Mouse (Mus musculus) thymus, postnatal 14 days (tissue): ENCODE results near the gene Dennd1b.

Experiments
- DNase-seq: peaks from one replicate; pipeline ENCODE4 v3.0.0; 2021

Gene Dennd1b

DNA sequence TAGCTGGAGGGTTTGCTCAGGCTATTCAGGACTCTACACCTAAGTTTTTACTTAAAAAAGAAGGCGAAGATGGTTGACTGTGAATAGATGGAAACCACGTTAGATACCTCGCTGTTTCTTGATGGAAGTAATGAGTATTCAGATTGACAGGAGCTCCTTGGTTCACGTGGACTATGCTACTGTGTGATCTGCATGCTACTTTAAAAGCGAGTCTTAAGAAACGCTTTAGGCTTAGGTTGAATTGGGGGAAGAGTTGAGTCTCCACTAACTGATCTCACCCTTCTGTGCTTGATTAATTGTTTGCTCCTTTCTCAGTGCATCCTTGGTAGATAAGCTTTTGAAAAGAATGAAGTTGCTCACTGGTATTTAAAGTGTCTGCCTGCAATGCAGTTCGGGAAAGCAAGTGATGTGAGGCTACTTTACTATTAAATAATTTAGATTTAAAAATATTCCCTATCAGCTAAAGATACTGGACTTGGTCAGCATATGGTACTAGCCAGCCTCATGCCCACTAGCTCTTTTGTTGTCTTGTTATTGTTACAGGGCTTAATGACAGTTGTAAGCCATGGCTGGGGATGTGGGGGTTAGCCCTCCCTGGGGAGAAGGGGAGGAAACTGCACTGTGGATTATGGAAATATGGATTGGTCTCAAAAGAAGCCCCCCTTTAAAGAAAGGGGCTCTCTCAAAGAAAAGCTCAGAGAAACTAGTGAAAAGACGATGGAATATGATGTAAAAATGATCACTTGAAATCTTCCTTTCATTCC is 62.8 kb downstream of the Dennd1b start:
- no peak for DNase-seq

DNA sequence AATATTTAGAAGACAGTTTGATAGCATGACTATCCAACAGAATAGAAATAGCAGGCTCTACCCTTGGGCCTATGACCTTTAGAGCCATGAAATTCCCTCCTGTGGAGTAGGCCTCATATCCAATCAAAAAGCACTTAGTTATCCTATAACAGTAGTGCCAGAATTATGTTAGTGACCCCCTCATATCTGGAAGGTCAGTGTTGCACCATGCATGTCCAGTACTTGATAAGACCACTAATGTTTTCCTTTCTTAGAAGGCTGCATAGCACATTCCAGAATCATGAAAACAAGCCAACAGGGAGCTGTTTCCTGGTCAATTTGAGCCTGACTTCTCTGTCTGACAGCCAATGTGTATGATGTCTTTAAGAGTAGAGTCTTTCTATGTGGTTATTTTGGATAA is 66.3 kb downstream of the Dennd1b start:
- DNase-seq, result no peak

DNA sequence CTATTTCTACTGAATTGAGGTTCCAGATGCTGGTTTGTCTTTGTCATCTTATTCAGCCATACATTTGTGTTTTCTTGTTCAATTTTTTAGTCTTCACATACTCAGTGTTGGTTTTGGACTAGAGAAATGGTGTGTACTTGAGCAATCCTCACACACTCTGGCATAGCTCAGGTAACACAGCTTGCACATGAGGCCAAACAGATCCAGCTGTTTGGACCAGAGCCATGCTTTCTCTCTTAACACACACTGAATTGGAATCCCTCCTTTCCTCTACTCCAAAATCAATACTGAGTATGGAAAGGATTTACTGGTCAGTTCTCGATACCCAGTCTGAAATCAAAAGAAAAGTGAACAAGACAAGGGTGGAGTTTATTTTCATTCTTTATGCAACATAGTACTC is 69.2 kb downstream of the Dennd1b start:
- no peak for DNase-seq

DNA sequence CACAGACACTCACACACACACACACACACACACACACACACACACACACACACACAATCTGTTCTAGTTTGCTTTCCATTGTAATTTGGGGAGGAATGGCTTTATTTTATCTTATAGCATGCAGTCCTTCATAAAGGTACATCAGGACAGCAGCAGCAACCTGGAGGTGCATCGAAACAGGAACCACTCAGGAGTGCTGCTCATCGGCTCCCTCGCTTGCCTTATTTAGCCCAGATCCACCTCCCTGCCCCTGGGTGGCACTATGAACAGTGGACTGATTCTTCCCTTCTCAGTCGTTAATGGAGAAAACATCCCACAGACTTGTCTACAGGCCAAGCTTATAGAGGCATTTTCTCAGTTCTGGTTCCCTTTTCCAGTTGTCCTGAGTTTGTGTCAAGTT is 71.9 kb downstream of the Dennd1b start:
- no peak for DNase-seq

DNA sequence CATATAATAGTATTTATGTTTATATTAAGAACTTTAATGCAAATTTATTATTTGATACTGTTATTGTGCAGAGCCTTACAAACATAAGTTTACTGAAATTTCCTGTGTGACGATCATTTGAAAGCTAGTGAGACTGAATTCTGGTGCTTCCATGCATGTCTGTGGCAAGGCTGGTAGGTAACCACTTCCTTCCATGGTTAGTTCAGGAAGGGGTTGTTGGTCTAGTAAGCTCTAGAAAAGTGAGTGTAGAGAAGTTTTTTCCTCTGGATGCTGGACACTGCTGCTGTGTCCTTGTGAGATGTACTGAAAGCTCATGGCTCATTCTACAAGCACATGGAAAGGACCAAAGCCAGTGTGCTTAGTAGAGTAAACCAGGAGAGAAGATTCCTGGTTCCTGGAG is 73.1 kb downstream of the Dennd1b start:
- no peak for DNase-seq

DNA sequence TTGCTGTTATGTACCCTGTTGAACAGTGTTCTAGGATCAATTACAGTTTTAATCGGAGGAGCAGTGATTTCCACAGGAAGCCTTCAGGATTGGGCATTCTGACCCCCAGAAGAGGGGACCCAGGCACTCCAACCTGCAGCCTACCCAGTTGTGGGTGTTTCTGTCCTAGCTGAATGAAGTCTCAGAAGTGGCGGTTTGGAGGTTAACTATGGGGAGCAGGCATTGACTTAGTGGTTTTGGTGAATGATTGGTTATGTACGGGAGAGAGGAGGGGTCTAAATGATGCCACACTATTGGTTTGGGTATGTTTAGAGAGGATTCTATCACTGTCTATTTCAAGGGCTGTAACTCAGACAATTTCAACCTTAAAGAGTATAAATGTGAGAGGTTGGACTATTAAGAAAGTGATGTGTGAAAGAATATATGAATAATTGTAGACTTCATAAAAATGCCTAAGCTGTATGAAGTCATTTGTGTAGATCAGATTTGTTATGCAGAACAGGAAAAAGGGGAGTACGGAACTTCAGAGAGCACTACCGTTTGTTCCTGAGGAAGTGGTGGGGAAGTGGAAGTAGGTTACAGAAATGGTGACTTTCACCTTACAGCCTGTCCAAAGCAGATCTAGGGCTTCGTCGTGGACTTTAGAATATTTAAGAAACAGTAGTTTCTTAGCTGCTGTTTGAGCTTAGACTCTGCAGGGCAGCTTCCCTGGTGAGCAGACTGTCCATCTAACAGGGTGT is 73.7 kb downstream of the Dennd1b start:
- DNase-seq, result no peak

DNA sequence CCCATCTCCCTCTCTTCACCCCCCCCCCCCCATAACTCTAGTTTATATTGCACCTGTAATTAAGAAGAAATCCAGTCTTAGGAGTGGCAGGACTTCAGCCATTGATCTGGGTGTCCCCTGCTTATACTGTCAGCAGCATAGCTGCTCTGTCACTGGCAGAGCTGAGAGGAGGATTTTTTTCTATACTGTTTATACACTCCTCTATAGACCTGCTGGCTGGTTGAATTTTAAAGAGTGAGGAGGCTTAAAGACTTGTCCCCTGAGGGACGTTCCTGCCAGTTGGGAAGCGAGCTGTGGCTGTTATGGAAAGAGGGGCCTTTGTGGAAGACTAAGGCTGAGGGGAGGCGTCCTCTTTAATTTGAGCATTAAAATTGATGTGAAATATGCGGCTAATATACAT is 74.8 kb downstream of the Dennd1b start:
- no peak for DNase-seq

DNA sequence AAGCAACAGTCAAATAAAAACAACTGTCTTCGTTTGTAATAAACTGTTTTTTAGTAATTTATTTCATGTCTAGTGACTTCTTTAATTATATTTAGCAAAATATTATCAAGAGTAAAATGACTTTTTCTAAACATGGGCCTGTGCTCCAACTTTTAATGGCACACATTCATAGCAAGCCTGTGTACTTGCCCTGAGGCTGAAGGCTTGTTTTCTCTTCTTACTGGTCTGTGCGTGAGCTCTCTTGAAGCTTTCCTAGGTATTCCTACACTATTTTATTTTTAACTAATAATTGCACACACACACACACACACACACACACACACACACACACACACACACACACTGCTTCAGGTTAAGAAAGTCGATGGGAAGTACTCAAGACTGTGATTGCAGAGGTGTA is 75.4 kb downstream of the Dennd1b start:
- DNase-seq, result no peak

DNA sequence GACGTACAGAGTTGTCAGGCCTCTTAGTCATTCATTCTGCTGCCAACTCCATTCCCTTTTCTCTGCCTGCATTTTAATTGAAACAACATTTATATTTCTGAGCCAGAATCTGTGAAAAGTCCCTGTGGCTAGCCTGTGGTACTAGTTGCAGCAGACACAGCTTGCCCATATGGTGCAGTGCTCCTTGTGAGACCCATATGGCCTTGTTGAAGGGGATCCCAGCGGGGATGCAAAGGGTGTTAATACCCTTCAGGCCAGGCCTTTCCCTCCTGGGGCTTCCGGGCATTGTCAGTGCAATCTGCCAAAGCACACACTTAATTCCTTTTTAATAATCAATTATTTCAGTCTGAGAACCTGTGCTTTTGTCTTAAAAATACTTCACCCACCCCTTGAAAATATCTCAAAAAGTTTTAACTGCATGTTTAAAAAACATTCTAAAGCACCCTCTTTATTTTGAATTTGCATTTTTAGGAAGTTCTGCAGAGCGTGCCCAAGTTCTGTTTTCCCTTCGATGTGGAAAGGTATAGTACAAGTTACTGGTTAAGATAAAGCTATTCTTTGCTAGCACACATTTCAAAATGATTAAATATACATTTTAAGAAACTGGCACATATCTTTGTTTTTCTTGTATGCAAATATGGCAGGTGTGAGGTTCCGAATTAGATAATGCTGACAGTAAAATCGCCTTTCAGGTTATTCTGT is 76.4 kb downstream of the Dennd1b start:
- no peak for DNase-seq

DNA sequence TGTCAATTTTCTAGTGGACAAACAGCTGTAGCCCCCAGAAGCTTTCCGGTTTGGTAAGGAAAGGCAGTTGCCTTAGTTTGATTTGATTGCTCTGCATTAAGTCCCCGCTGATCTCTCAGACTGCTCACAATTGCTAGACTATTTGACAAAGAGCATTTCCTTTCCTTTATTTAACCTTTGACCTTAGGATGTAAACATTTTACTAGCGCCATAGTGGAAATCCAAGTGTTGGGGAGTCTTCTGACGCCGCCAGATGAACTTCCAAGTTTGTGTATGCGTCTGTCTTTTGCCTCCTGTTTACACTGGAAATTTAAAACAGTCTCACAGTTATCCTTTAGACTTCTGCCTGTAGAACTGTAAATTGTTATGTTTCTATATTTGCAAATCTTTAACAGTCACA is 85.8 kb downstream of the Dennd1b start:
- no peak for DNase-seq

DNA sequence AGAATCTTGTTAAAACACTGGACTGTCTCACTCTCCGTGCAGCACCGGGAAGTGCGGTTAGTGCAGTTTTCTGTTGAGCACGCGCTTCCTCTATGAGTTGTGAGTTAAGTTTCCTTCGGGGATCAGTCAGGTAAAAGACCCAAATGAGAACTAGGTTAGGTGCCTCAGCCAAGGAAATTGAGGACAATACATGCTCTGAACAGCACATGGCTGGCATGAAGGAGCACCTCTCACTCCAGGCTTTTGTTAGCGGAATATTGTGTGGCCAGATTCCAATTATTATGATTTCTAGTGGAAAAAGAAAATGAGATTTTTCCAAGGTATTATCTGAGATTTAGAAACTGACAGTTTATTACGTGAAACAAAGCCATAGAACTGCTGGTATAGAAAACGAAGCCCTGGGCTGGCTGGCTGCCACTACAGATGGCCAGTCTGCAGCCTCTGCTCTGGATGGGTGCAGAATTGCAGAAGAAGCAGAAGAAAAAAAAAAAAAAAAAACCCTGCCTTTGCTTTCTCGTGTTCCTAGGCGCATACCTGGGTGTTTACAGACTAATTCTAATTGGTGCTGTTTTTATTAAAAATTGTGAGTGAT is 86.7 kb downstream of the Dennd1b start:
- DNase-seq, result no peak

DNA sequence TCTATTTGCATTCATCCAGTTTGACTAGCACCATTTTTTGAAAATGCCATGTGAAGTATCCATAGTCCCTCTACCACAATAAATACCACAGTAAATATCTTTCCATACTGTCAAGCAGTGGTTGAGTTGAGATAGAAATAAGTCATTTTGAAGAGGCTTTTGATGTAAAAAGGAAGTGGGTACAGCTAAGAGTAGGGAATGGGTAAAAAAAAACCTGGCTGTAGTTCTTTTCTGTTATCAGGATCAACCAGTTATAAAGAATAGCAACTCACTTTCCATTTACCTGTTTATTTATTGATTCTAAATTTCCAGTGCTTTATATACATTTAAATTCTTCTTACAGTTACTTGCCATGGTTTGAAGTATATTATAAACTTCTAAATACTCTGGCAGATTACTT is 89.8 kb downstream of the Dennd1b start:
- DNase-seq, result no peak

DNA sequence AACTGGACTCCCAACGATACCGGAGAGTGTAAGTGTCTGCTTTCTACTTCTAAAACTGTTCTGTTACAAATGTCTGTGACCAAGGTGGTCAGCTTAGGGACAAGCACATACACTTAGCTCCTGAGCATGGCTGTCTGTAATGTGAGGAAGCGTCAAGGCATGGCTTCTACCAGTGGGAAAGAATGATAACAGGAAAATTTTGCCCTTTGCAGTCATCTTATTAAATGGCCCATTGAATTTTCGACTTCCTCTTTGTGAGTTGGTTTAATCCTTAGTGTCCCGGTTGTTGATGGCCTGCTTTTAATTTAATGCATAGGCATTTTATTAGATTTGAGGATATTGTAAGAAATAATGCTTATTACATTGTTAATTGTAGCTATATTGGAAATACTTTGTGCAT is 97.1 kb downstream of the Dennd1b start:
- DNase-seq, result no peak

DNA sequence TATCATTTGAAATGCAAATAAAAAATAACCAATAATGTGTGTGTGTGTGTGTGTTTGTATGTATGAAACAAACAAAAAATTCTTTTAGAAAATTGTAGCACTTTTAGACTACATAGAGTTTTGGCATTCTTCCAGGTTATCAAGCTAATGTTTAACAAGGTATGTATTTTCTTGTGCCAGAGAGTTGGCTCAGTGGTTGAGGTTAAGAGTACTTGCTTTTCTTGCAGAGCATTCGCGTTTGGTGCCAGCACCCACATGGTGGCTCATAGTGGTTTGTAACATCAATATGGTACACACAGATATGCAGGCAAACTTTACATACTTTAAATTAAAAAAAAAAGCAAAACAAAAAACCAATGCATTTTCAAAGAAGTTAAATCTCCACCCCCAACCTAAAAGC is 101.5 kb downstream of the Dennd1b start:
- DNase-seq, result no peak

DNA sequence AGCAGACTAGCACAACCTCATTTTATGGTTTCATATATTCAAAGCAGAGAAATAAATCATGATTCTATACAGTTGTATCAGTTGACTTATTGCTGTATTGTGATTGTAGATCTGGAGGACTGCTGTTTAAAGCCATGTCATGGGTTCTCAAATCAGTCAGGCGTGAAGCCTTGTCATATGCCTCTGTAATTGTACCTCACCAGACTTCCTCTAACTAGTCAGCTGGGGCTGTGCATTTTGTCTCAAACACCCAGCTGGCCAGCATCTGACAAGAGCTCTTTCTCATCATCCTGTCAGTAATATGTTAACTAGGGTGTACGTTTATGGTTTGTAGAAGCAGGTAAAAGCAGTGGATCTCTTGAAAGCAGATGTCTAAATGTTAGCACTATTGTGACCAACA is 104.0 kb downstream of the Dennd1b start:
- DNase-seq, result no peak

DNA sequence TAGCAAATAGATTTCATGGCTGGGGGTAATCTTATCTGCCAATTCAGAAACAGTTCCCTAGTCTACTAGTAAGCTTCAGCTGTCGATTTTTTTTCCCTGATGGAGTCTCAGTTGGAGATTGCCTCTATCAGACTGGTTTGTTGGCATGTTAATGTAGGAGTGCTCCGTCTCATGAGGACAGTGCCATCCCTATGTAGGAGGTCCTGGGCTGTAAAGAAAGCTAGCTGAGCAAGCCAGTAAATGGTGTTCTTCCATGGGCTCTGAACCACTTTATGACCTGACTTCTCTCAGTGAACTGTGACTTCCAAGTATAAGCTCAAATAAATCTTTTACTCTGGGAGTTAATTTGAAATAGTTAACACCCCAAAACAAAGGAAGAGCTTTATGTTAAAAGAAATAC is 107.8 kb downstream of the Dennd1b start:
- DNase-seq, result no peak

DNA sequence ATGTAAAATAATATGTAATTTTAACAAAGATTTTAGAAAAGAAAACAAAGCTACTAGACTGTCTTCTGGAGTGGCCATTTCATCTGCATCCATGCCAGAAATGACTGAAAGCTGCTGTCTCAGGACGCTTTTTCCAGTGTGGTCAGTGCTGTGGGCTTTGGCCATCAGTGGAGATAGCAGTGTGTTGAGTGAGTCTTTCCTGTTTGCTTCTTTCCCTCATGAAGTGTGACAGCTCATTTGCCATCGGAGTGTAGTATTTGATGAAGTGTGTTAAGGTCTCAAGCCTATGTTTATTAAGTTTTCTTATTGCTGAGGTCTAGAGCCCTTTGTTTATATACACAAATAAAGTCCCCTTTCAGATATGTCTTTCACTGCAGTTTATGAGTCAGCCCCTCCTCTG is 112.4 kb downstream of the Dennd1b start:
- no peak for DNase-seq

DNA sequence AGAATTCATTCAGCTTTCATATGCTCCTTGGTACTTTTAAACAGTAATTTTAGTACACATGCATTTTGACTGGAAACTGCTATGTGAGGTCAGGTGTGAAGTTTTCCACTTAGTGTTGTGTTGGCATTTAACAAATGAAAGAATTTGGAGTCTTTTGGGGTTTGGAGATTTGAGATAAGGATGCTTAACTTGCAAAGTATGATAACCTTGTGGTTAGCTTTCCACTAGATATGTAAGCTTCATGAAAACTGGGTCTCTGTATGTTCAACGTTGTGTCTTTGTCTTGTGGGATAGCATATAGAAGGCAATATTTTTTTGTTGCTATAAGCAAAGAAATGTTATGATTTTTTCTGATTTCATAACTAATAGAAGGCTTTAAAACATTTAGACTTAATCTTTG is 114.8 kb downstream of the Dennd1b start:
- DNase-seq, result no peak

DNA sequence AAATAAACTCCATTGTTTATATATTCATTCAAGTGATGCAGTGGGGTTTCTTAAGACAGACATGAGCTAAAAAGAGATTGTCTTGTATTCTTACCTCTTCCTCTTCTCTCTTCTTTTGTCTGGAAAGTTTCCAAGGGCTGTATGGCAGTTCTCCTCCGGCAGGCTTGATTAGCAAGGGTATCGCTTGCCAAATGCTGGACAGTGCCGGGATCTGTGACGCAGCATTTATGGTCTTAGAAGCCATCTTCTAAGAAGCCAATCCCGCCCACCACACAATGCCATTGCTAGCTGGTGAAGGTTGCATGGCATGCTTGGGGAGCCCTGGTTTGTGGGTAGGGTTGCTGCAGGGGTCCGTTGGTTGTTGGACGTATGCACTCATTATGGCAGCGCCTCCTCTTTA is 115.8 kb downstream of the Dennd1b start:
- DNase-seq, result no peak

DNA sequence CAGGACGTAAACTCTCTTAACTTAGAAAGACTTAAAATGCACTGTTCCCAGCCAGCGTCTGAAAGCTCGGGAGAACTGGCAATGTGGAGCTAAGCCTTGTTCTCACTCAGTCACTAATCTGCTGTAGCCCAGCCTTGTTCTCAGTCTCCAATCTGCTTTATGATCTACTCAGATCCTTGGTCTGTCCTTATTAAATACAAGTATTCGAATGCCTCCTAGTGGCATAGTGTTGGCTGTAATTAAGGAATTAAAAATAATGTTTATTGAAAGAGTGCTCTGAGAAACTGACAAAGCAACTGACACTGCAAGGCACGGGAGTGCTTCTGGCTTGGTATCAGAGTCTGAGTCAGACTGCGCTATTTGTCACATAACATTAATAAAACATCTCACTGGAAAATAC is 116.3 kb downstream of the Dennd1b start:
- no peak for DNase-seq

DNA sequence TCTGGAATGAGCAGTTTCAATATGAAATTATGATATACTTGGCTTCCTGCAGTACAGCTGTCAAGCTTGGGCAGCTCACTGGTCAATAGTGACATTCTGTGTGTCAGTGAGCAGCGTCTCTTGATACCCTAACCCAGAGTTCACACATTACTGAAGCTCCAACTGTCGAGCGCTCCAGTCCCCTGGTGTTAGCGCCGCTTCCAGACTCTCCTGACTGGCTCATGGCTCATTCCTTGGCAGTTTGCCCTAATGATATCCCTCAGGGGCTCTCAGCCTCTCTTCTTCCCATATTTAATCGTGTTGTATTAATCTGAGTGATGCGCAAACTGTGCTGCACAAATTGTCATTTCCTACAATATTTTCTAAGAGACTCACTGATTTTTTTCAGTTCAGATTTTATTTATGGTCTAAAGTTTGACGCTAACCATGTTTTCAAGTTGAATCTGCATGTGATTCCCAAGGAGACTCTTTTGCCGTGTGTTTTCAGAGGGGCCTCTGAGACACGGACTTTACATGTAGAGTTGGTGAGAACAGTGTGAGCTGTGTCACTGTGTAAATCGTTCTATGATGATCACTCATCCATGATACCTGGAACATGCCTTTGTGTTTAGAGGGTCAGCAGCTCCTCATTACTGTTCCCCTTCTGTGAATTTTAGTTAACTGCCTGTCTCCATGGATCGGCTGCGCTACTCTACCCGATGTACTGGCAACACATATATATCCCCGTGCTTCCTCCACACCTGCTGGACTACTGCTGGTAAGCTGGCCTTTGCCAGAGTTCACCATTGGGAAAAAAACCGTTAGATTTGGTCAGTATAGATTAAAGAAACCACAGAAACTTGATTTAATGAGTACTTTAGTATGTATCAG is 117.5 kb downstream of the Dennd1b start:
- DNase-seq, result no peak

DNA sequence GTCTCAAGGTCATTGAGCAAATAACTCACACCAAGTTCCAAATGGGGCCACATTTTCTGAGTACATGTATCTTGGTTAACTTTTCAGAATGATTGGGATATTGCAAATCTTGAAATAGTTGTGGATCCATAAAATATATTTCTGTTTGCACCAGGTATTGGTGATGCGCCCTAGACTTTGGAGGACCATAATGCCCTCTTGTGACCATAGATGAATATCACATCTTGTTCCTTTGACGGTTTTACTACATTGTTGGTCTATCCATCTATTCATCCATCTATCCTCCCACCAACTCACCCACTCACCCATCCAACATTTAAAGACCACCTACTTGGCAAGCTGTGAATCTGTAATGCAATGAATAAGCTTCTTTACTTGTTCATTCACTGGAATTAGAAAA is 120.1 kb downstream of the Dennd1b start:
- no peak for DNase-seq

DNA sequence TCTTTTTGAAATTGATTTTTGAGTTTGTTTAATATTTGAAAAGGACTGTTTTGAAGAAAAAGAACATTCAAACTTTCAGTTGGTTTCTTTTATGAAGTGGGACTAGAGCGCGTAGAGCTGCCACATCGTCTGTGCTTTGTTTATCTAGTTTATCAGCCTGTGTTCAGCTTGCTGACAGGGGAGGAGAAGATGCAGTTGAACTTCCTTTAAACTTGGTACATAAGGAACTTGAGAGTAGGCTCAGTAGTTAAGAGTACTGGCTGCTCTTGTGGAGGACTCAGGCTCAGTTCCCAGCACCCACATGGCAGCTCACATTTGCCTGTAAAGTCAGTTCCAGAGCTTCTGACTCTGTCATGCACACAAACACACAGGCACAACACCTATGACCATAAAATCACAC is 124.3 kb downstream of the Dennd1b start:
- no peak for DNase-seq
